10 mouse cellular contexts compared by ENCODE assay signal in genomic region chr3:88366830-88367428, GRCm38 (mm10). TPM values are rescaled to one million over a fixed set of nuclear protein-coding genes. Genes with fewer than 3 reads are reported as not detected.
DNase-seq lines count a peak whose midpoint lies in the region; ATAC-seq lines count a peak whose summit lies in the region.
"Not testable (repeated sequence)": the region's sequence is repeated elsewhere in the genome, so short reads cannot be mapped to it uniquely, and the experiment has no call there.
"Had no signal": no experiment of that assay in that cellular context is flagged by ENCODE, and none has a peak within 500 bp of the region (broad histone marks: within the 10 kb centered on the region; RNA-seq: fewer than 3 reads in every experiment).

No protein-coding gene starts in this region.

- H3K9me3 ChIP-seq in forebrain, embryonic 15.5 days; hindbrain, embryonic 10.5 days; liver, embryonic 11.5 days (ENCODE audit: control insufficient read depth, low read length): not testable (repeated sequence)
- H3K9me3 ChIP-seq in midbrain, embryonic 10.5 days (replicated peaks), result peaks cover 12% of the 10 kb centered on the region

- H3K9ac ChIP-seq in forebrain, embryonic 15.5 days (replicated peaks), result peak overlapping the region; percentile 43; the same call in 1 of the 2 replicates
- not testable (repeated sequence) for H3K9ac ChIP-seq in liver, embryonic 11.5 days (ENCODE audit: low read depth, low read length)

- H3K36me3 ChIP-seq in forebrain, embryonic 15.5 days; liver, embryonic 11.5 days (ENCODE audit: control insufficient read depth, insufficient read depth, low read length): not testable (repeated sequence)
- peaks cover 15% of the 10 kb centered on the region for H3K36me3 ChIP-seq in hindbrain, embryonic 10.5 days
- H3K36me3 ChIP-seq in midbrain, embryonic 10.5 days, result peaks cover 12% of the 10 kb centered on the region

- not testable (repeated sequence) for H3K27me3 ChIP-seq in forebrain, embryonic 15.5 days
- H3K27me3 ChIP-seq in hindbrain, embryonic 10.5 days (ENCODE audit: insufficient read depth, poor library complexity, severe bottlenecking), result peaks cover 34% of the 10 kb centered on the region
- H3K27me3 ChIP-seq in liver, embryonic 11.5 days (replicated peaks; ENCODE audit: control insufficient read depth, insufficient read depth, low read length), result peaks cover 21% of the 10 kb centered on the region
- H3K27me3 ChIP-seq in midbrain, embryonic 10.5 days (ENCODE audit: low read depth, poor library complexity, severe bottlenecking), result peaks cover 38% of the 10 kb centered on the region

- peak; percentile 89 for ATAC-seq in forebrain, embryonic 15.5 days (replicated peaks)
- peak; percentile 42; the same call in 1 of the 2 replicates for ATAC-seq in liver, embryonic 11.5 days (replicated peaks; ENCODE audit: low FRiP score)

- DNase-seq in adrenal gland, postnatal 36 days, result peak; percentile 60 to 68
- DNase-seq in hindbrain, embryonic 10.5 days (ENCODE audit: low spot score), result peak; percentile 45
- peak; percentile 55 for DNase-seq in kidney, postnatal 14 days
- DNase-seq in liver, embryonic 11.5 days (ENCODE audit: low spot score), result not testable (repeated sequence)
- peak; percentile 40 for DNase-seq in midbrain, embryonic 10.5 days (ENCODE audit: low spot score)
- DNase-seq in right cerebral cortex, postnatal 10 days (ENCODE audit: low spot score in 2 of 2), result peak; percentile 72 to 80
- peak; percentile 88 for DNase-seq in thymus, postnatal 14 days

- peak overlapping the region; percentile 80 for H3K27ac ChIP-seq in forebrain, embryonic 15.5 days (replicated peaks)
- peak overlapping the region; percentile 80 for H3K27ac ChIP-seq in hindbrain, embryonic 10.5 days
- not testable (repeated sequence) for H3K27ac ChIP-seq in liver, embryonic 11.5 days (ENCODE audit: low read depth, low read length); midbrain, embryonic 10.5 days (replicated peaks)

- H3K4me3 ChIP-seq in forebrain, embryonic 15.5 days, result peak overlapping the region; percentile 35
- peak overlapping the region; percentile 41 for H3K4me3 ChIP-seq in hindbrain, embryonic 10.5 days
- not testable (repeated sequence) for H3K4me3 ChIP-seq in liver, embryonic 11.5 days (ENCODE audit: low read depth, low read length)
- H3K4me3 ChIP-seq in midbrain, embryonic 10.5 days, result peak overlapping the region; percentile 42

- WGBS in forebrain, embryonic 15.5 days, result 2% methylated on average over 22 of the region's 22 CpGs
- 6% methylated on average over 22 of the region's 22 CpGs for WGBS in hindbrain, embryonic 10.5 days
- WGBS in liver, embryonic 11.5 days, result 7% methylated on average over 19 of the region's 22 CpGs
- WGBS in midbrain, embryonic 10.5 days, result 4% methylated on average over 22 of the region's 22 CpGs

- peak overlapping the region; percentile 35 for H3K4me2 ChIP-seq in forebrain, embryonic 15.5 days (replicated peaks)
- H3K4me2 ChIP-seq in liver, embryonic 11.5 days, result peak overlapping the region; percentile 47

- H3K4me1 ChIP-seq in forebrain, embryonic 15.5 days, result not testable (repeated sequence)
- peaks cover 24% of the 10 kb centered on the region for H3K4me1 ChIP-seq in hindbrain, embryonic 10.5 days (replicated peaks)
- peaks cover 29% of the 10 kb centered on the region for H3K4me1 ChIP-seq in liver, embryonic 11.5 days (replicated peaks; ENCODE audit: control insufficient read depth, insufficient read depth, low read length)
- peaks cover 27% of the 10 kb centered on the region for H3K4me1 ChIP-seq in midbrain, embryonic 10.5 days

RNA-seq across cellular contexts. Expression of gene Paqr6, which starts 2.5 kb away (rescaled TPM):
- total RNA-seq in adrenal gland, postnatal 36 days (2021), result 1 to 10 TPM in 1 of 2 experiments, under 1 TPM in 1; 0.96 to 1.5 TPM
- 0.94 and 1.0 TPM in 2 replicates for polyA plus RNA-seq in forebrain, embryonic 15.5 days (2015; fragmentation: Nextera tagmentation; extraction: Ambion mirVana)
- polyA plus RNA-seq in hindbrain, embryonic 10.5 days (2016; fragmentation: Nextera tagmentation; extraction: Ambion mirVana), result 0.86 and 1.4 TPM in 2 replicates
- 5.6 and 7.0 TPM in 2 replicates for polyA plus RNA-seq in liver, embryonic 11.5 days (2014; fragmentation: Nextera tagmentation; extraction: Ambion mirVana)
- 0.65 TPM in 2 replicates for polyA plus RNA-seq in midbrain, embryonic 10.5 days (2016; fragmentation: Nextera tagmentation; extraction: Ambion mirVana)
- total RNA-seq: liver, adult 2 months had no signal

RNA-seq across cellular contexts. Expression of gene Bglap3, which starts 5.6 kb away (rescaled TPM):
- under 1 TPM in 1 of 2 experiments, not detected in 1; 0.76 TPM for total RNA-seq in adrenal gland, postnatal 36 days (2021)
- 0.27 TPM in 1 of 2 replicates, not detected in the other for polyA plus RNA-seq in forebrain, embryonic 15.5 days (2015; fragmentation: Nextera tagmentation; extraction: Ambion mirVana)
- polyA plus RNA-seq in hindbrain, embryonic 10.5 days (2016; fragmentation: Nextera tagmentation; extraction: Ambion mirVana), result 0.12 TPM in 1 of 2 replicates, not detected in the other
- polyA plus RNA-seq in liver, embryonic 11.5 days (2014; fragmentation: Nextera tagmentation; extraction: Ambion mirVana), result 0.12 and 0.40 TPM in 2 replicates
- polyA plus RNA-seq in midbrain, embryonic 10.5 days (2016; fragmentation: Nextera tagmentation; extraction: Ambion mirVana), result 0.27 TPM in 2 replicates

RNA-seq across cellular contexts. Expression of gene Bglap2, which starts 11.6 kb away (rescaled TPM):
- not detected for total RNA-seq in adrenal gland, postnatal 36 days (2021)
- polyA plus RNA-seq in forebrain, embryonic 15.5 days (2015; fragmentation: Nextera tagmentation; extraction: Ambion mirVana), result not detected in 2 replicates
- not detected in 2 replicates for polyA plus RNA-seq in hindbrain, embryonic 10.5 days (2016; fragmentation: Nextera tagmentation; extraction: Ambion mirVana)
- not detected in 2 replicates for polyA plus RNA-seq in liver, embryonic 11.5 days (2014; fragmentation: Nextera tagmentation; extraction: Ambion mirVana)
- not detected in 2 replicates for polyA plus RNA-seq in midbrain, embryonic 10.5 days (2016; fragmentation: Nextera tagmentation; extraction: Ambion mirVana)
- total RNA-seq: liver, adult 2 months had no signal
- polyA plus RNA-seq: gonadal fat pad, adult 2 months; liver, adult 2 months had no signal

RNA-seq across cellular contexts. Expression of gene Bglap, which starts 17.3 kb away (rescaled TPM):
- 1 to 10 TPM in 1 of 2 experiments, under 1 TPM in 1; 0.99 to 1.9 TPM for total RNA-seq in adrenal gland, postnatal 36 days (2021)
- not detected in 2 replicates for polyA plus RNA-seq in forebrain, embryonic 15.5 days (2015; fragmentation: Nextera tagmentation; extraction: Ambion mirVana)
- polyA plus RNA-seq in hindbrain, embryonic 10.5 days (2016; fragmentation: Nextera tagmentation; extraction: Ambion mirVana), result not detected in 2 replicates
- polyA plus RNA-seq in liver, embryonic 11.5 days (2014; fragmentation: Nextera tagmentation; extraction: Ambion mirVana), result not detected in 2 replicates
- not detected in 2 replicates for polyA plus RNA-seq in midbrain, embryonic 10.5 days (2016; fragmentation: Nextera tagmentation; extraction: Ambion mirVana)
- total RNA-seq: liver, adult 2 months had no signal
- polyA plus RNA-seq: gonadal fat pad, adult 2 months; liver, adult 2 months had no signal

RNA-seq across cellular contexts. Expression of gene Smg5, which starts 30.9 kb away (rescaled TPM):
- total RNA-seq in adrenal gland, postnatal 36 days (2021), result 10 to 100 TPM; 43.2 to 45.0 TPM
- 59.8 and 65.1 TPM in 2 replicates for polyA plus RNA-seq in forebrain, embryonic 15.5 days (2015; fragmentation: Nextera tagmentation; extraction: Ambion mirVana)
- polyA plus RNA-seq in hindbrain, embryonic 10.5 days (2016; fragmentation: Nextera tagmentation; extraction: Ambion mirVana), result 84.1 and 87.8 TPM in 2 replicates
- polyA plus RNA-seq in liver, embryonic 11.5 days (2014; fragmentation: Nextera tagmentation; extraction: Ambion mirVana), result 52.0 TPM in 2 replicates
- 84.5 and 89.8 TPM in 2 replicates for polyA plus RNA-seq in midbrain, embryonic 10.5 days (2016; fragmentation: Nextera tagmentation; extraction: Ambion mirVana)
